Mouse (Mus musculus) cerebellum, adult 2 months (tissue): ENCODE measurements at regions not wholly inside any gene's neighbourhood (a gene's known extent, or its start where the extent isn't known, plus 50 kb on each side); places are given as distances from the start of the nearest gene placed in this dataset.

Experiments
- CTCF ChIP-seq: fragments of 200-500 bp; IDR thresholded peaks from 2 replicates; pipeline ENCODE4 v1.5.1; 2011; ENCODE audit warnings: low read depth, mild to moderate bottlenecking, control low read depth, low read length, moderate library complexity, borderline replicate concordance; ENCODE audit not compliant: insufficient read depth
- POLR2A ChIP-seq: fragments of 200-500 bp; IDR thresholded peaks from 2 replicates; pipeline ENCODE4 v1.6.1; 2011; ENCODE audit warnings: low read length, control low read depth, borderline replicate concordance; ENCODE audit not compliant: insufficient read depth

DNA sequence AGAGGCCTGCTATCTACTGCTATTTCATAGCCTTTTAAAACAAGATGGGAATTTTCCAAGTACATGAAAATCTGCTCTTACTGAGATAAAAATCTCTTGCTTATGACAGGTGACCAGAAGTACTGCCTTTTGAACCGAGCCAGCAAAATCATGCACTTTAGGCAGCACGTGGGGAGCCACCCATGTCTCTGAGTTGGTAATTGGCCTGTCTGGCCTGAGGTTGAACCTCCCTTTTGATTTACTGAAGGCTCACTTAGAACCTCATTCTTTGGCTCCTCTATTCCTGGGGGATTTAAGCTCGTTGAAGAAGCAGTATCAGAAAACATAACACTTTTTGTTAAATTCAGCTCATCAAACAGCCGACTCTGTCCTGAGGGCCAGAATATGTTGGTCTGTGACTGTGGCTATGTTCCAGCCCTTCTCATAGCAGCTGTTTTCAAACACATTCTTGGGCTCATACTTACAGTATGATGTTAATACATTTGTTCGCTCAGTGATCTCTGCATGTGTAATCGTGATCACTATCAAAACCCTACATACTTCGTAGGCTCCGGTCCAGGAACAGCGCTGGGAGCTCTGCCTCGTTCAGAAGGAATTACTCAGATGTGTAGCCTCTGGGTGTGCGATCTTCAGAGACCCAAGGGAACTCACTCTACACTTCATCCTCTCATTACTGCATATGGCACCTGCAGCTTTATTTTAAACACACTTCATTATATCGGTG is 290.1 kb upstream of the Gm15217 start:
- TF ChIP-seq CTCF: no peak
- TF ChIP-seq POLR2A: no peak
